Mouse (Mus musculus): ENCODE results near the gene Ngp. TPM values are rescaled to one million over a fixed set of nuclear protein-coding genes. Genes with fewer than 3 reads are reported as not detected.

Ngp gene
- polyA plus RNA-seq, 2 experiments, result 1.5 to 5.9 TPM

GRCm38 (mm10) chr9:110436041-110436440 lies 16.5 kb downstream of the Ngp start:
- Histone ChIP-seq H3K4me2 (replicated peaks; ENCODE audit: low read depth, low read length, severe bottlenecking) (no peak overlapping the region), H3K9me3 (ENCODE audit: control insufficient read depth, low read length) (no peaks in the 10 kb centered on the region), H3K27ac (replicated peaks; ENCODE audit: low read depth, low read length) (no peak overlapping the region), H3K27me3 (ENCODE audit: control insufficient read depth, insufficient read depth, low read length) (no peaks in the 10 kb centered on the region), H3K36me3 (ENCODE audit: control insufficient read depth, insufficient read depth, low read length) (peaks cover 56% of the 10 kb centered on the region), H3K4me1 (ENCODE audit: control insufficient read depth, insufficient read depth, low read length) (no peaks in the 10 kb centered on the region), H3K4me3 (replicated peaks; ENCODE audit: low read length) (no peak overlapping the region), H3K9ac (ENCODE audit: low read depth, low read length, severe bottlenecking) (no peak overlapping the region)
- WGBS, result 92% methylated on average over 11 of the region's 11 CpGs
- no peak for ATAC-seq (ENCODE audit: low FRiP score, low read depth)
- TF ChIP-seq POLR2A (IDR thresholded peaks at IDR 0.05; ENCODE audit: borderline replicate concordance, extremely low read depth, insufficient read depth, insufficient read length), result no peak
- DNase-seq (ENCODE audit: low spot score), result no peak

DNA sequence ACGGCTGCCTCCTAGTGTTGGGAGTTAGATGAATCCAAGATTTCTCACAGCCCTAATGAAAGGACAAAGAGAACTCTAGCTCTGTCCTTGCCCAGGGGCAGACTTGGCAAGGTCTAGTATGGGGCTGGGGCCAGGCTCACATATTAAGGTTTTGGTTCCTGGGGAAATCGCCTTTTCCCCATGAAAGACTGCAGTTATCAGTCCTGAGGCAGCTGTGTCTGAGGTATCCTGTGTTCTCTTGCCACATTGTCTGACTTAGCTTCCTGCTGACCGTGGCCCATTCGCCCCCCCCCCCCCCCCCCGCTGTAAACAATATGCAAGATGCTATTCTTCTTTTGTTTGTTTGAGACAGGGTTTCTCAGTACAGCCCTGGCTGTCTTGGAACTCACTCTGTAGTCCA lies 20.5 kb downstream of the Ngp start:
- Histone ChIP-seq H3K4me3 (replicated peaks; ENCODE audit: low read length) (no peak overlapping the region), H3K4me1 (ENCODE audit: control insufficient read depth, insufficient read depth, low read length) (no peaks in the 10 kb centered on the region), H3K9me3 (ENCODE audit: control insufficient read depth, low read length) (no peaks in the 10 kb centered on the region), H3K9ac (ENCODE audit: low read depth, low read length, severe bottlenecking) (no peak overlapping the region), H3K27me3 (ENCODE audit: control insufficient read depth, insufficient read depth, low read length) (no peaks in the 10 kb centered on the region), H3K4me2 (replicated peaks; ENCODE audit: low read depth, low read length, severe bottlenecking) (no peak overlapping the region), H3K36me3 (ENCODE audit: control insufficient read depth, insufficient read depth, low read length) (peaks cover 32% of the 10 kb centered on the region), H3K27ac (replicated peaks; ENCODE audit: low read depth, low read length) (no peak overlapping the region)
- WGBS, result 61% methylated on average over 5 of the region's 5 CpGs
- ATAC-seq (ENCODE audit: low FRiP score, low read depth), result no peak
- TF ChIP-seq POLR2A (IDR thresholded peaks at IDR 0.05; ENCODE audit: borderline replicate concordance, extremely low read depth, insufficient read depth, insufficient read length), result no peak
- no peak for DNase-seq (ENCODE audit: low spot score)

GRCm38 (mm10) chr9:110440559-110440958 lies 21.0 kb downstream of the Ngp start:
- TF ChIP-seq POLR2A (IDR thresholded peaks at IDR 0.05; ENCODE audit: borderline replicate concordance, extremely low read depth, insufficient read depth, insufficient read length), result no peak
- no peak overlapping the region for H3K4me3 ChIP-seq (replicated peaks; ENCODE audit: low read length)
- no peaks in the 10 kb centered on the region for H3K4me1 ChIP-seq (ENCODE audit: control insufficient read depth, insufficient read depth, low read length)
- WGBS, result 90% methylated on average over 6 of the region's 6 CpGs
- H3K9ac ChIP-seq (ENCODE audit: low read depth, low read length, severe bottlenecking), result no peak overlapping the region
- no peak overlapping the region for H3K27ac ChIP-seq (replicated peaks; ENCODE audit: low read depth, low read length)
- ATAC-seq (ENCODE audit: low FRiP score, low read depth), result no peak
- no peaks in the 10 kb centered on the region for H3K27me3 ChIP-seq (ENCODE audit: control insufficient read depth, insufficient read depth, low read length)
- DNase-seq (ENCODE audit: low spot score), result no peak
- H3K36me3 ChIP-seq (ENCODE audit: control insufficient read depth, insufficient read depth, low read length), result peaks cover 26% of the 10 kb centered on the region
- H3K4me2 ChIP-seq (replicated peaks; ENCODE audit: low read depth, low read length, severe bottlenecking), result no peak overlapping the region
- H3K9me3 ChIP-seq (ENCODE audit: control insufficient read depth, low read length), result no peaks in the 10 kb centered on the region

- DNase-seq (ENCODE audit: low spot score), result no peak
- Histone ChIP-seq H3K9ac (ENCODE audit: low read depth, low read length, severe bottlenecking) (no peak overlapping the region), H3K4me3 (replicated peaks; ENCODE audit: low read length) (no peak overlapping the region), H3K9me3 (ENCODE audit: control insufficient read depth, low read length) (no peaks in the 10 kb centered on the region), H3K36me3 (ENCODE audit: control insufficient read depth, insufficient read depth, low read length) (peaks cover 16% of the 10 kb centered on the region; the same call in 1 of the 2 replicates), H3K4me2 (replicated peaks; ENCODE audit: low read depth, low read length, severe bottlenecking) (no peak overlapping the region), H3K27ac (replicated peaks; ENCODE audit: low read depth, low read length) (no peak overlapping the region), H3K4me1 (ENCODE audit: control insufficient read depth, insufficient read depth, low read length) (no peaks in the 10 kb centered on the region; the same call in 1 of the 2 replicates), H3K27me3 (ENCODE audit: control insufficient read depth, insufficient read depth, low read length) (no peaks in the 10 kb centered on the region)
- 76% methylated on average over 15 of the region's 15 CpGs for WGBS
- TF ChIP-seq POLR2A (IDR thresholded peaks at IDR 0.05; ENCODE audit: borderline replicate concordance, extremely low read depth, insufficient read depth, insufficient read length), result no peak
- no peak for ATAC-seq (ENCODE audit: low FRiP score, low read depth)
Measured at GRCm38 (mm10) chr9:110448356-110448755, 28.8 kb downstream of the Ngp start.

- Histone ChIP-seq H3K4me3 (replicated peaks; ENCODE audit: low read length) (no peak overlapping the region), H3K9ac (ENCODE audit: low read depth, low read length, severe bottlenecking) (no peak overlapping the region)
- WGBS, result 30% methylated on average over 11 of the region's 11 CpGs
Measured at GRCm38 (mm10) chr9:110448857-110449617, 29.5 kb downstream of the Ngp start.

More at GRCm38 (mm10) chr9:110448857-110449617, 29.5 kb downstream of the Ngp start:
- Histone ChIP-seq H3K4me2 (replicated peaks; ENCODE audit: low read depth, low read length, severe bottlenecking) (no peak overlapping the region), H3K27me3 (ENCODE audit: control insufficient read depth, insufficient read depth, low read length) (no peaks in the 10 kb centered on the region), H3K4me1 (ENCODE audit: control insufficient read depth, insufficient read depth, low read length) (no peaks in the 10 kb centered on the region; the same call in 1 of the 2 replicates), H3K9me3 (ENCODE audit: control insufficient read depth, low read length) (no peaks in the 10 kb centered on the region), H3K36me3 (ENCODE audit: control insufficient read depth, insufficient read depth, low read length) (peaks cover 16% of the 10 kb centered on the region; the same call in 1 of the 2 replicates), H3K27ac (replicated peaks; ENCODE audit: low read depth, low read length) (no peak overlapping the region)
- DNase-seq (ENCODE audit: low spot score), result peak; percentile 93
- peak; percentile 93 for ATAC-seq (ENCODE audit: low FRiP score, low read depth)
- no peak for TF ChIP-seq POLR2A (IDR thresholded peaks at IDR 0.05; ENCODE audit: borderline replicate concordance, extremely low read depth, insufficient read depth, insufficient read length)
